Mouse (Mus musculus) CH12.LX (cell line): Measurements from ENCODE around the gene AC124502.3. TPM values are rescaled to one million over a fixed set of nuclear protein-coding genes. Genes with fewer than 3 reads are reported as not detected.
A peak's percentile ranks its signal among the peaks of the same experiment; 100 is the strongest.

ENCODE experiments used
- DNase-seq: peaks from one replicate; pipeline ENCODE4 v3.0.0-alpha.2; 2013; ENCODE audit errors: extremely low read depth
- H3K27ac ChIP-seq: 2 replicates; pipeline ENCODE4 v1.5.1; 2012; ENCODE audit warnings: low read depth, mild to moderate bottlenecking, control low read depth, moderate library complexity; ENCODE audit not compliant: insufficient read depth
- H3K27me3 ChIP-seq: replicated peaks from 2 replicates; pipeline ENCODE3; 2012; ENCODE audit warnings: inconsistent platforms
- H3K36me3 ChIP-seq, 2 experiments: replicated peaks in 1 of 2; 2 replicates each; pipeline versions ENCODE3 to v1.6.1; 2012; ENCODE audit warnings: inconsistent platforms in 1 of 2, low read length in 1 of 2, mild to moderate bottlenecking in 1 of 2, mixed read lengths in 1 of 2, moderate library complexity in 1 of 2; ENCODE audit not compliant: control insufficient read depth in 1 of 2, insufficient read depth in 1 of 2
- H3K4me1 ChIP-seq, 2 experiments: 2 replicates each; pipeline ENCODE4 v1.6.1; 2012; ENCODE audit warnings: inconsistent platforms in 1 of 2, moderate library complexity in 1 of 2; ENCODE audit not compliant: insufficient read depth in 2 of 2, control insufficient read depth in 1 of 2
- H3K4me2 ChIP-seq: 2 replicates; pipeline ENCODE4 v1.6.1; 2012; ENCODE audit warnings: low read depth, mild to moderate bottlenecking, control low read depth; ENCODE audit not compliant: poor library complexity, insufficient read depth, severe bottlenecking
- H3K4me3 ChIP-seq, 3 experiments: fragments of 150-350 bp in 1 of 3; sonication (generic) in 1 of 3; replicated peaks in 1 of 3; 2 replicates each; pipeline versions ENCODE3 to v1.5.1; 2011 to 2012; ENCODE audit warnings: low read depth in 2 of 3, low read length in 2 of 3, mild to moderate bottlenecking in 2 of 3, moderate library complexity in 2 of 3, control low read depth in 1 of 3, improper control_type of control experiment in 1 of 3, inconsistent platforms in 1 of 3, mixed read lengths in 1 of 3; ENCODE audit not compliant: poor library complexity in 1 of 3
- H3K79me2 ChIP-seq: replicated peaks from 2 replicates; pipeline ENCODE4 v1.6.1; 2012; ENCODE audit warnings: mild to moderate bottlenecking, moderate library complexity; ENCODE audit not compliant: control insufficient read depth, poor library complexity, insufficient read depth, severe bottlenecking; ENCODE audit errors: extremely low read depth
- H3K9ac ChIP-seq: 2 replicates; pipeline ENCODE4 v1.6.1; 2012; ENCODE audit warnings: low read depth, mild to moderate bottlenecking, control low read depth, moderate library complexity; ENCODE audit not compliant: insufficient read depth
- H3K9me3 ChIP-seq: replicated peaks from 2 replicates; pipeline ENCODE3; 2012; ENCODE audit warnings: low read length, inconsistent platforms, mixed read lengths
- BHLHE40 ChIP-seq: IDR thresholded peaks from 2 replicates; pipeline ENCODE4 v1.6.1; 2011; ENCODE audit warnings: mild to moderate bottlenecking, low read depth, low read length, improper control_type of control experiment
- CTCF ChIP-seq, 2 experiments: IDR thresholded peaks in 1 of 2; conservative IDR thresholded peaks in 1 of 2; 2 replicates each; pipeline ENCODE4 v1.5.1; 2011 to 2012; ENCODE audit warnings: low read depth in 2 of 2, low read length in 2 of 2, improper control_type of control experiment in 1 of 2, inconsistent platforms in 1 of 2, mild to moderate bottlenecking in 1 of 2, moderate library complexity in 1 of 2
- EP300 ChIP-seq: IDR thresholded peaks from 2 replicates; pipeline ENCODE4 v1.6.1; 2011; ENCODE audit warnings: low read length, improper control_type of control experiment
- ETS1 ChIP-seq: conservative IDR thresholded peaks from 2 replicates; pipeline ENCODE4 v1.6.1; 2012; ENCODE audit warnings: low read depth, mild to moderate bottlenecking, inconsistent platforms, low read length, improper control_type of control experiment, moderate library complexity
- GABPA ChIP-seq: IDR thresholded peaks from 2 replicates; pipeline ENCODE4 v1.6.1; 2012; ENCODE audit warnings: low read depth, low read length, improper control_type of control experiment, inconsistent platforms; ENCODE audit not compliant: insufficient replicate concordance
- JUND ChIP-seq: conservative IDR thresholded peaks from 2 replicates; pipeline ENCODE4 v1.6.1; 2011; ENCODE audit warnings: low read depth, low read length, improper control_type of control experiment
- MAX ChIP-seq: IDR thresholded peaks from 2 replicates; pipeline ENCODE4 v1.6.1; 2011; ENCODE audit warnings: low read length, improper control_type of control experiment
- MXI1 ChIP-seq: IDR thresholded peaks from 2 replicates; pipeline ENCODE4 v1.6.1; 2011; ENCODE audit warnings: mild to moderate bottlenecking, low read depth, low read length, improper control_type of control experiment
- MYC ChIP-seq: IDR thresholded peaks from 2 replicates; pipeline ENCODE4 v1.6.1; 2011; ENCODE audit warnings: low read depth, mild to moderate bottlenecking, improper control_type of control experiment, low read length
- RAD21 ChIP-seq: IDR thresholded peaks from 2 replicates; pipeline ENCODE4 v1.6.1; 2011; ENCODE audit warnings: low read depth, mild to moderate bottlenecking, low read length, improper control_type of control experiment, moderate library complexity
- SIN3A ChIP-seq: IDR thresholded peaks from 2 replicates; pipeline ENCODE4 v1.6.1; 2012; ENCODE audit warnings: low read length, improper control_type of control experiment, inconsistent platforms
- SMC3 ChIP-seq: IDR thresholded peaks from 2 replicates; pipeline ENCODE4 v1.6.1; 2011; ENCODE audit warnings: low read depth, low read length, improper control_type of control experiment
- TCF12 ChIP-seq: IDR thresholded peaks from 2 replicates; pipeline ENCODE4 v1.6.1; 2014; ENCODE audit warnings: low read depth, mild to moderate bottlenecking, inconsistent platforms, low read length, improper control_type of control experiment
- USF1 ChIP-seq: IDR thresholded peaks from 2 replicates; pipeline ENCODE4 v1.6.1; 2014; ENCODE audit warnings: low read depth, mild to moderate bottlenecking, inconsistent platforms, low read length, improper control_type of control experiment
- USF2 ChIP-seq: conservative IDR thresholded peaks from 2 replicates; pipeline ENCODE4 v1.6.1; 2011; ENCODE audit warnings: low read depth, low read length, improper control_type of control experiment
- ZKSCAN1 ChIP-seq: IDR thresholded peaks from 2 replicates; pipeline ENCODE4 v1.6.1; 2012; ENCODE audit warnings: low read depth, inconsistent platforms, low read length, improper control_type of control experiment, borderline replicate concordance
- ZNF384 ChIP-seq: IDR thresholded peaks from 2 replicates; pipeline ENCODE4 v1.6.1; 2012; ENCODE audit warnings: low read depth, low read length, improper control_type of control experiment, inconsistent platforms
- dilution Hi-C: fragments of 300-500 bp; cut with MboI; formaldehyde crosslinking; loops from 2 replicates; pipeline ENCODE4 v1.14.3; 2020; ENCODE audit warnings: low sequenced_read_pairs; ENCODE audit not compliant: extremely low pct_unique_long_range_greater_than_20kb, extremely low pct_ligation_motif_present
- in situ Hi-C: fragments of 300-500 bp; cut with MboI; formaldehyde crosslinking; loops from 3 replicates; pipeline ENCODE4 v1.14.3; 2019; ENCODE audit warnings: low sequenced_read_pairs, low pct_ligation_motif_present, low pct_unique_long_range_greater_than_20kb, mixed read lengths
- polyA plus RNA-seq: library from polyadenylated mRNA; unstranded; fragments of >175 nt; gene quantifications from 2 replicates; pipeline ENCODE4 v1.2.1, GENCODE M21; 2012; ENCODE audit warnings: low read depth; ENCODE audit not compliant: insufficient read length
- total RNA-seq, 2 experiments: library from RNA; depleted of rRNA; stranded (reverse); fragments of 300-350 nt in 1 of 2; fragments of >200 nt in 1 of 2; gene quantifications; 2 replicates each; pipeline ENCODE4 v1.2.3; 2012 to 2014

Gene AC124502.3
- total and polyA plus RNA-seq, 3 experiments: 0.15 to 2.1 (median 0.29) TPM

GRCm38 (mm10) chr19:5016221-5016742 lies 22.4 kb upstream of the AC124502.3 start:
- H3K27ac ChIP-seq: no peak overlapping the region
- dilution Hi-C loops (no loop called here), in situ Hi-C loops (no loop called here)
- peaks cover 0 to 13% of the 10 kb centered on the region in 2 experiments; a peak in 1 of 4 replicates for H3K4me1 ChIP-seq
- no peak for DNase-seq
- no peak overlapping the region for H3K9ac ChIP-seq
- no peaks in the 10 kb centered on the region for H3K36me3 ChIP-seq
- H3K79me2 ChIP-seq: no peaks in the 10 kb centered on the region
- H3K27me3 ChIP-seq: peaks cover 47% of the 10 kb centered on the region
- H3K4me3 ChIP-seq: no peak overlapping the region
- H3K9me3 ChIP-seq: no peaks in the 10 kb centered on the region
- peak overlapping the region; percentile 47; the same call in 1 of the 2 replicates for H3K4me2 ChIP-seq
- TF ChIP-seq MXI1: no peak
- no peak for TF ChIP-seq TCF12
- TF ChIP-seq BHLHE40: no peak
- no peak for TF ChIP-seq MAX
- no peak for TF ChIP-seq JUND

DNA sequence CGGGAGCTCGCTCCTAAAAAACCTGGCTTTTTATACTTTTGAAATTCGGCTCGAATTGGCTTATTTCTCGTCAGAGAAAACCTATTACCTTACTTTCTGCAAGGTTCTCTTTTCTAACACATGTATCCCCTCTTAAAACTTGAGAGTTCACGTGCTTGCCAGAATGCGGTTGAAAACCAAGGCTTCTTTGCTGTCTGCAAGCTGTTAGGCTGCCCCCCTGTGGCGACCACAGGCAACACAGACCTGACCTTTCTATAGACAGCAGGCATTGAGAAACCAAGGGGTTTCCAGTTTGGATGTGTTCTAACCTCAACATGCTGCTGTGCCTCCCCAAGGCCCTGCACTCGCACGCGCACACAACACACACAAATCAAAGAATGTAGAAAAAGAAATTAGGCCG lies 21.9 kb upstream of the AC124502.3 start:
- Histone ChIP-seq H3K9me3 (no peaks in the 10 kb centered on the region), H3K36me3 (no peaks in the 10 kb centered on the region), H3K4me2 (peak overlapping the region; percentile 47; the same call in 1 of the 2 replicates), H3K4me1 (peaks cover 0 to 13% of the 10 kb centered on the region in 2 experiments; a peak in 1 of 4 replicates), H3K79me2 (no peaks in the 10 kb centered on the region), H3K4me3 (no peak overlapping the region), H3K27ac (no peak overlapping the region), H3K27me3 (peaks cover 42% of the 10 kb centered on the region), H3K9ac (no peak overlapping the region)
- in situ Hi-C loops (no loop called here), dilution Hi-C loops (no loop called here)
- DNase-seq: peak; percentile 69
- TF ChIP-seq RAD21 (peak; percentile 36), MAX (peak; percentile 73), ZNF384 (no peak), BHLHE40 (peak; percentile 90), EP300 (no peak), USF1 (no peak), SIN3A (0 out of 2 replicates have a peak, but pooled peaks have one; percentile 30), CTCF (conservative IDR thresholded peaks at IDR 0.05 in 1 of 2, IDR thresholded peaks at IDR 0.05 in 1 of 2; ENCODE audit: low read depth in 2 of 2, low read length in 2 of 2) (peak; percentile 44 to 84; a peak in 3 of 4 replicates), ETS1 (no peak), ZKSCAN1 (no peak), MYC (peak; percentile 74; the same call in 1 of the 2 replicates), SMC3 (peak; percentile 52), USF2 (no peak; the same call in 1 of the 2 replicates), MXI1 (peak; percentile 63; the same call in 1 of the 2 replicates), GABPA (no peak)
